ENCODE assay signal across 22 mouse cellular contexts in genomic region chr2:72843610-72844009, GRCm38 (mm10).
DNase-seq lines count a peak whose midpoint lies in the region; ATAC-seq lines count a peak whose summit lies in the region.
"Had no signal": no experiment of that assay in that cellular context is flagged by ENCODE, and none has a peak within 500 bp of the region (broad histone marks: within the 10 kb centered on the region; RNA-seq: fewer than 3 reads in every experiment).

No protein-coding gene starts in this region.

- ATAC-seq in frontal cortex, adult (ENCODE audit: low TSS enrichment), result peak; percentile 69
- ATAC-seq: forebrain, embryonic 15.5 days; hindbrain, embryonic 16.5 days; intestine, embryonic 15.5 days had no signal

- intact Hi-C loops in heart, postnatal 36 days (cut with DNase I), result no loop called here

- peak; percentile 30 to 43 for DNase-seq in cerebellum, postnatal 10 days
- DNase-seq in cerebellum, adult 8-10 months, result no peak
- DNase-seq in frontal cortex, postnatal 10 days (ENCODE audit: low spot score in 2 of 2), result no peak
- DNase-seq in heart, postnatal 4 days, result peak; percentile 26
- no peak for DNase-seq in heart, postnatal 36 days
- peak; percentile 28 for DNase-seq in 3T3-L1 (ENCODE audit: low read depth, low spot score)
- no peak for DNase-seq in ovary, postnatal 36 days (ENCODE audit: low spot score)
- DNase-seq: adrenal gland, adult 2 months; adrenal gland, postnatal 14 days; B cell, adult 2 months; cerebellum, adult 11-12 months; cerebellum, adult 9-10 months; cerebellum, postnatal 25 days; gastrocnemius, adult 2 months; gastrocnemius, postnatal 14 days; heart, adult 2 months; kidney, adult 11 months; kidney, adult 8-10 months had no signal

Comparison
In these comparisons a context has a peak if more than half of its experiments do, and no peak if none do; other contexts are left out.
1. DNase-seq: peak in cerebellum, postnatal 10 days (2 of 2), heart, postnatal 4 days (single experiment) and 3T3-L1 (single experiment); none in cerebellum, adult 8-10 months (single experiment), frontal cortex, postnatal 10 days (0 of 2), heart, postnatal 36 days (0 of 2) and ovary, postnatal 36 days (single experiment).